ENCODE assay signal across 8 mouse cellular contexts in genomic region chr5:38480822-38481707, GRCm38 (mm10). TPM values are rescaled to one million over a fixed set of nuclear protein-coding genes. Genes with fewer than 3 reads are reported as not detected.
DNase-seq lines count a peak whose midpoint lies in the region; ATAC-seq lines count a peak whose summit lies in the region.

No protein-coding gene starts in this region.

- no peak overlapping the region for H3K4me3 ChIP-seq in forebrain, embryonic 13.5 days
- H3K4me3 ChIP-seq in forebrain, embryonic 15.5 days, result no peak overlapping the region
- peak overlapping the region; percentile 53; the same call in 1 of the 2 replicates for H3K4me3 ChIP-seq in lung, embryonic 16.5 days (ENCODE audit: low read length)
- no peak overlapping the region for H3K4me3 ChIP-seq in limb, embryonic 15.5 days
- no peak overlapping the region for H3K4me3 ChIP-seq in stomach, embryonic 14.5 days (ENCODE audit: low read depth, low read length)

- no peaks in the 10 kb centered on the region for H3K9me3 ChIP-seq in forebrain, embryonic 13.5 days (replicated peaks)
- no peaks in the 10 kb centered on the region for H3K9me3 ChIP-seq in forebrain, embryonic 15.5 days
- H3K9me3 ChIP-seq in lung, embryonic 16.5 days (ENCODE audit: control insufficient read depth, low read length), result no peaks in the 10 kb centered on the region
- H3K9me3 ChIP-seq in limb, embryonic 15.5 days, result no peaks in the 10 kb centered on the region
- H3K9me3 ChIP-seq in stomach, embryonic 14.5 days (ENCODE audit: control insufficient read depth, low read depth, low read length), result no peaks in the 10 kb centered on the region

- H3K4me1 ChIP-seq in forebrain, embryonic 13.5 days, result peaks cover 13% of the 10 kb centered on the region
- peaks cover 12% of the 10 kb centered on the region for H3K4me1 ChIP-seq in forebrain, embryonic 15.5 days
- peaks cover 11% of the 10 kb centered on the region for H3K4me1 ChIP-seq in lung, embryonic 16.5 days (replicated peaks; ENCODE audit: control insufficient read depth, insufficient read depth, low read length)
- H3K4me1 ChIP-seq in limb, embryonic 15.5 days, result peaks cover 20% of the 10 kb centered on the region
- H3K4me1 ChIP-seq in stomach, embryonic 14.5 days (ENCODE audit: control insufficient read depth, insufficient read depth, low read length), result 0 out of 2 replicates have a peak, but pooled peaks cover 6% of the 10 kb centered on the region

- peak overlapping the region; percentile 45 for H3K4me2 ChIP-seq in forebrain, embryonic 13.5 days
- H3K4me2 ChIP-seq in forebrain, embryonic 15.5 days (replicated peaks), result no peak overlapping the region
- H3K4me2 ChIP-seq in lung, embryonic 16.5 days (ENCODE audit: low read depth, low read length), result peak overlapping the region; percentile 68
- peak overlapping the region; percentile 50 for H3K4me2 ChIP-seq in limb, embryonic 15.5 days
- no peak overlapping the region for H3K4me2 ChIP-seq in stomach, embryonic 14.5 days (replicated peaks; ENCODE audit: low read depth, low read length)

- H3K9ac ChIP-seq in forebrain, embryonic 13.5 days, result no peak overlapping the region
- H3K9ac ChIP-seq in forebrain, embryonic 15.5 days (replicated peaks), result no peak overlapping the region
- no peak overlapping the region for H3K9ac ChIP-seq in lung, embryonic 16.5 days (ENCODE audit: low read length)
- no peak overlapping the region for H3K9ac ChIP-seq in limb, embryonic 15.5 days
- no peak overlapping the region for H3K9ac ChIP-seq in stomach, embryonic 14.5 days (replicated peaks; ENCODE audit: low read depth, low read length)

- 82% methylated on average over 10 of the region's 10 CpGs for WGBS in forebrain, embryonic 13.5 days
- 85% methylated on average over 10 of the region's 10 CpGs for WGBS in forebrain, embryonic 15.5 days
- WGBS in lung, embryonic 16.5 days, result 71% methylated on average over 10 of the region's 10 CpGs
- WGBS in limb, embryonic 15.5 days, result 72% methylated on average over 10 of the region's 10 CpGs
- whole genome bisulfite sequencing in stomach, embryonic 14.5 days, result 80% methylated on average over 10 of the region's 10 CpGs

- no peak for DNase-seq in lung, adult 18-20 months
- DNase-seq in spleen, adult 12 weeks (ENCODE audit: low spot score), result no peak
- no peak for DNase-seq in thymus, postnatal 10 days (ENCODE audit: low spot score in 2 of 2)

- H3K27me3 ChIP-seq in forebrain, embryonic 13.5 days, result peaks cover 2% of the 10 kb centered on the region; the same call in 1 of the 2 replicates
- H3K27me3 ChIP-seq in forebrain, embryonic 15.5 days, result no peaks in the 10 kb centered on the region
- H3K27me3 ChIP-seq in lung, embryonic 16.5 days (ENCODE audit: control insufficient read depth, insufficient read depth, low read depth, low read length), result no peaks in the 10 kb centered on the region
- H3K27me3 ChIP-seq in limb, embryonic 15.5 days, result no peaks in the 10 kb centered on the region
- no peaks in the 10 kb centered on the region for H3K27me3 ChIP-seq in stomach, embryonic 14.5 days (ENCODE audit: control insufficient read depth, insufficient read depth, low read length)

- H3K36me3 ChIP-seq in forebrain, embryonic 13.5 days (ENCODE audit: poor library complexity, severe bottlenecking), result no peaks in the 10 kb centered on the region
- no peaks in the 10 kb centered on the region for H3K36me3 ChIP-seq in forebrain, embryonic 15.5 days
- H3K36me3 ChIP-seq in lung, embryonic 16.5 days (ENCODE audit: control insufficient read depth, insufficient read depth, low read length), result no peaks in the 10 kb centered on the region
- H3K36me3 ChIP-seq in limb, embryonic 15.5 days, result no peaks in the 10 kb centered on the region
- H3K36me3 ChIP-seq in stomach, embryonic 14.5 days (ENCODE audit: control insufficient read depth, insufficient read depth, low read length), result no peaks in the 10 kb centered on the region

- no peak overlapping the region for H3K27ac ChIP-seq in forebrain, embryonic 13.5 days
- no peak overlapping the region for H3K27ac ChIP-seq in forebrain, embryonic 15.5 days (replicated peaks)
- H3K27ac ChIP-seq in lung, embryonic 16.5 days (ENCODE audit: low read length), result no peak overlapping the region
- H3K27ac ChIP-seq in limb, embryonic 15.5 days, result no peak overlapping the region
- H3K27ac ChIP-seq in stomach, embryonic 14.5 days (ENCODE audit: low read length), result peak overlapping the region; percentile 66; the same call in 1 of the 2 replicates

- ATAC-seq in forebrain, embryonic 13.5 days, result no peak
- ATAC-seq in forebrain, embryonic 15.5 days (replicated peaks), result no peak
- ATAC-seq in lung, embryonic 16.5 days (ENCODE audit: low read depth), result no peak
- no peak for ATAC-seq in limb, embryonic 15.5 days (ENCODE audit: insufficient number of reproducible peaks, low FRiP score, low TSS enrichment, low read depth)
- ATAC-seq in stomach, embryonic 14.5 days (ENCODE audit: insufficient number of reproducible peaks, insufficient read depth, low FRiP score, low read depth), result no peak

RNA-seq across cellular contexts. Expression of gene Slc2a9, which starts 21.9 kb away (rescaled TPM):
- 0.05 and 0.28 TPM in 2 replicates for polyA plus RNA-seq in forebrain, embryonic 13.5 days (2015; fragmentation: Nextera tagmentation; extraction: Ambion mirVana)
- polyA plus RNA-seq in forebrain, embryonic 15.5 days (2015; fragmentation: Nextera tagmentation; extraction: Ambion mirVana), result 0.15 and 0.49 TPM in 2 replicates
- 1.2 and 2.4 TPM in 2 replicates for polyA plus RNA-seq in lung, embryonic 16.5 days (2015; fragmentation: Nextera tagmentation; extraction: Ambion mirVana)
- polyA plus RNA-seq in limb, embryonic 15.5 days (2015; fragmentation: Nextera tagmentation; extraction: Ambion mirVana), result 0.35 and 0.68 TPM in 2 replicates
- polyA plus RNA-seq in stomach, embryonic 14.5 days (2014; fragmentation: Nextera tagmentation; extraction: Ambion mirVana), result 0.93 and 1.3 TPM in 2 replicates

Comparison
In these comparisons a context has a peak if more than half of its experiments do, and no peak if none do; other contexts are left out.
1. H3K4me2 ChIP-seq: peak in forebrain, embryonic 13.5 days (single experiment), lung, embryonic 16.5 days (single experiment) and limb, embryonic 15.5 days (single experiment); none in forebrain, embryonic 15.5 days (single experiment) and stomach, embryonic 14.5 days (single experiment).